Mouse (Mus musculus) CH12.LX (cell line): ENCODE measurements around the gene Ccl5. TPM values are rescaled to one million over a fixed set of nuclear protein-coding genes. Genes with fewer than 3 reads are reported as not detected.
A peak's percentile ranks its signal among the peaks of the same experiment; 100 is the strongest.

ENCODE experiments used
- DNase-seq: peaks from one replicate; pipeline ENCODE4 v3.0.0-alpha.2; 2013; ENCODE audit errors: extremely low read depth
- H3K27ac ChIP-seq: 2 replicates; pipeline ENCODE4 v1.5.1; 2012; ENCODE audit warnings: low read depth, mild to moderate bottlenecking, control low read depth, moderate library complexity; ENCODE audit not compliant: insufficient read depth
- H3K27me3 ChIP-seq: replicated peaks from 2 replicates; pipeline ENCODE3; 2012; ENCODE audit warnings: inconsistent platforms
- H3K36me3 ChIP-seq, 2 experiments: replicated peaks in 1 of 2; 2 replicates each; pipeline versions ENCODE3 to v1.6.1; 2012; ENCODE audit warnings: inconsistent platforms in 1 of 2, low read length in 1 of 2, mild to moderate bottlenecking in 1 of 2, mixed read lengths in 1 of 2, moderate library complexity in 1 of 2; ENCODE audit not compliant: control insufficient read depth in 1 of 2, insufficient read depth in 1 of 2
- H3K4me1 ChIP-seq, 2 experiments: 2 replicates each; pipeline ENCODE4 v1.6.1; 2012; ENCODE audit warnings: inconsistent platforms in 1 of 2, moderate library complexity in 1 of 2; ENCODE audit not compliant: insufficient read depth in 2 of 2, control insufficient read depth in 1 of 2
- H3K4me2 ChIP-seq: 2 replicates; pipeline ENCODE4 v1.6.1; 2012; ENCODE audit warnings: low read depth, mild to moderate bottlenecking, control low read depth; ENCODE audit not compliant: poor library complexity, insufficient read depth, severe bottlenecking
- H3K4me3 ChIP-seq, 3 experiments: fragments of 150-350 bp in 1 of 3; sonication (generic) in 1 of 3; replicated peaks in 1 of 3; 2 replicates each; pipeline versions ENCODE3 to v1.5.1; 2011 to 2012; ENCODE audit warnings: low read depth in 2 of 3, low read length in 2 of 3, mild to moderate bottlenecking in 2 of 3, moderate library complexity in 2 of 3, control low read depth in 1 of 3, improper control_type of control experiment in 1 of 3, inconsistent platforms in 1 of 3, mixed read lengths in 1 of 3; ENCODE audit not compliant: poor library complexity in 1 of 3
- H3K79me2 ChIP-seq: replicated peaks from 2 replicates; pipeline ENCODE4 v1.6.1; 2012; ENCODE audit warnings: mild to moderate bottlenecking, moderate library complexity; ENCODE audit not compliant: control insufficient read depth, poor library complexity, insufficient read depth, severe bottlenecking; ENCODE audit errors: extremely low read depth
- H3K9ac ChIP-seq: 2 replicates; pipeline ENCODE4 v1.6.1; 2012; ENCODE audit warnings: low read depth, mild to moderate bottlenecking, control low read depth, moderate library complexity; ENCODE audit not compliant: insufficient read depth
- H3K9me3 ChIP-seq: replicated peaks from 2 replicates; pipeline ENCODE3; 2012; ENCODE audit warnings: low read length, inconsistent platforms, mixed read lengths
- BHLHE40 ChIP-seq: IDR thresholded peaks from 2 replicates; pipeline ENCODE4 v1.6.1; 2011; ENCODE audit warnings: mild to moderate bottlenecking, low read depth, low read length, improper control_type of control experiment
- CHD1 ChIP-seq: IDR thresholded peaks from 2 replicates; pipeline ENCODE4 v1.6.1; 2012; ENCODE audit warnings: low read depth, low read length, improper control_type of control experiment, inconsistent platforms
- E2F4 ChIP-seq: IDR thresholded peaks from 2 replicates; pipeline ENCODE4 v1.6.1; 2011; ENCODE audit warnings: low read depth, low read length, improper control_type of control experiment; ENCODE audit not compliant: insufficient replicate concordance
- ELF1 ChIP-seq: IDR thresholded peaks from 2 replicates; pipeline ENCODE4 v1.6.1; 2014; ENCODE audit warnings: low read depth, mild to moderate bottlenecking, inconsistent platforms, low read length, improper control_type of control experiment
- EP300 ChIP-seq: IDR thresholded peaks from 2 replicates; pipeline ENCODE4 v1.6.1; 2011; ENCODE audit warnings: low read length, improper control_type of control experiment
- ETS1 ChIP-seq: conservative IDR thresholded peaks from 2 replicates; pipeline ENCODE4 v1.6.1; 2012; ENCODE audit warnings: low read depth, mild to moderate bottlenecking, inconsistent platforms, low read length, improper control_type of control experiment, moderate library complexity
- GABPA ChIP-seq: IDR thresholded peaks from 2 replicates; pipeline ENCODE4 v1.6.1; 2012; ENCODE audit warnings: low read depth, low read length, improper control_type of control experiment, inconsistent platforms; ENCODE audit not compliant: insufficient replicate concordance
- IRF4 ChIP-seq: IDR thresholded peaks from 2 replicates; pipeline ENCODE4 v1.6.1; 2014; ENCODE audit warnings: low read depth, mild to moderate bottlenecking, inconsistent platforms, low read length, improper control_type of control experiment
- JUN ChIP-seq: IDR thresholded peaks from 2 replicates; pipeline ENCODE4 v1.6.1; 2011; ENCODE audit warnings: low read depth, mild to moderate bottlenecking, low read length, improper control_type of control experiment, moderate library complexity; ENCODE audit not compliant: insufficient read depth
- MAX ChIP-seq: IDR thresholded peaks from 2 replicates; pipeline ENCODE4 v1.6.1; 2011; ENCODE audit warnings: low read length, improper control_type of control experiment
- MAZ ChIP-seq: IDR thresholded peaks from 2 replicates; pipeline ENCODE4 v1.6.1; 2012; ENCODE audit warnings: low read depth, mild to moderate bottlenecking, inconsistent platforms, low read length, improper control_type of control experiment, moderate library complexity
- MEF2A ChIP-seq: IDR thresholded peaks from 2 replicates; pipeline ENCODE4 v1.6.1; 2014; ENCODE audit warnings: low read depth, mild to moderate bottlenecking, inconsistent platforms, low read length, improper control_type of control experiment, borderline replicate concordance
- MXI1 ChIP-seq: IDR thresholded peaks from 2 replicates; pipeline ENCODE4 v1.6.1; 2011; ENCODE audit warnings: mild to moderate bottlenecking, low read depth, low read length, improper control_type of control experiment
- MYC ChIP-seq: IDR thresholded peaks from 2 replicates; pipeline ENCODE4 v1.6.1; 2011; ENCODE audit warnings: low read depth, mild to moderate bottlenecking, improper control_type of control experiment, low read length
- NELFE ChIP-seq: IDR thresholded peaks from 2 replicates; pipeline ENCODE4 v1.6.1; 2011; ENCODE audit warnings: low read depth, low read length, improper control_type of control experiment
- PAX5 ChIP-seq: IDR thresholded peaks from 2 replicates; pipeline ENCODE4 v1.6.1; 2012; ENCODE audit warnings: low read length, inconsistent platforms, mixed read lengths
- POLR2AphosphoS2 ChIP-seq: IDR thresholded peaks from 2 replicates; pipeline ENCODE4 v1.6.1; 2011; ENCODE audit warnings: low read depth, low read length, improper control_type of control experiment
- RCOR1 ChIP-seq: conservative IDR thresholded peaks from 2 replicates; pipeline ENCODE4 v1.6.1; 2012; ENCODE audit warnings: low read depth, mild to moderate bottlenecking, inconsistent platforms, low read length, improper control_type of control experiment
- SIN3A ChIP-seq: IDR thresholded peaks from 2 replicates; pipeline ENCODE4 v1.6.1; 2012; ENCODE audit warnings: low read length, improper control_type of control experiment, inconsistent platforms
- SMC3 ChIP-seq: IDR thresholded peaks from 2 replicates; pipeline ENCODE4 v1.6.1; 2011; ENCODE audit warnings: low read depth, low read length, improper control_type of control experiment
- TCF12 ChIP-seq: IDR thresholded peaks from 2 replicates; pipeline ENCODE4 v1.6.1; 2014; ENCODE audit warnings: low read depth, mild to moderate bottlenecking, inconsistent platforms, low read length, improper control_type of control experiment
- UBTF ChIP-seq: IDR thresholded peaks from 2 replicates; pipeline ENCODE4 v1.6.1; 2012; ENCODE audit warnings: low read depth, mild to moderate bottlenecking, inconsistent platforms, low read length, improper control_type of control experiment, moderate library complexity
- USF1 ChIP-seq: IDR thresholded peaks from 2 replicates; pipeline ENCODE4 v1.6.1; 2014; ENCODE audit warnings: low read depth, mild to moderate bottlenecking, inconsistent platforms, low read length, improper control_type of control experiment
- USF2 ChIP-seq: conservative IDR thresholded peaks from 2 replicates; pipeline ENCODE4 v1.6.1; 2011; ENCODE audit warnings: low read depth, low read length, improper control_type of control experiment
- ZC3H11A ChIP-seq: IDR thresholded peaks from 2 replicates; pipeline ENCODE4 v1.6.1; 2012; ENCODE audit warnings: low read depth, mild to moderate bottlenecking, inconsistent platforms, low read length, improper control_type of control experiment
- ZKSCAN1 ChIP-seq: IDR thresholded peaks from 2 replicates; pipeline ENCODE4 v1.6.1; 2012; ENCODE audit warnings: low read depth, inconsistent platforms, low read length, improper control_type of control experiment, borderline replicate concordance
- ZMIZ1 ChIP-seq: IDR thresholded peaks from 2 replicates; pipeline ENCODE4 v1.6.1; 2012; ENCODE audit warnings: low read depth, mild to moderate bottlenecking, inconsistent platforms, low read length, improper control_type of control experiment
- ZNF384 ChIP-seq: IDR thresholded peaks from 2 replicates; pipeline ENCODE4 v1.6.1; 2012; ENCODE audit warnings: low read depth, low read length, improper control_type of control experiment, inconsistent platforms
- dilution Hi-C: fragments of 300-500 bp; cut with MboI; formaldehyde crosslinking; loops from 2 replicates; pipeline ENCODE4 v1.14.3; 2020; ENCODE audit warnings: low sequenced_read_pairs; ENCODE audit not compliant: extremely low pct_unique_long_range_greater_than_20kb, extremely low pct_ligation_motif_present
- in situ Hi-C: fragments of 300-500 bp; cut with MboI; formaldehyde crosslinking; loops from 3 replicates; pipeline ENCODE4 v1.14.3; 2019; ENCODE audit warnings: low sequenced_read_pairs, low pct_ligation_motif_present, low pct_unique_long_range_greater_than_20kb, mixed read lengths
- polyA plus RNA-seq: library from polyadenylated mRNA; unstranded; fragments of >175 nt; gene quantifications from 2 replicates; pipeline ENCODE4 v1.2.1, GENCODE M21; 2012; ENCODE audit warnings: low read depth; ENCODE audit not compliant: insufficient read length
- total RNA-seq, 2 experiments: library from RNA; depleted of rRNA; stranded (reverse); fragments of 300-350 nt in 1 of 2; fragments of >200 nt in 1 of 2; gene quantifications; 2 replicates each; pipeline ENCODE4 v1.2.3; 2012 to 2014

Gene Ccl5
- total and polyA plus RNA-seq, 3 experiments = 0.60 to 1.3 (median 0.68) TPM

DNA sequence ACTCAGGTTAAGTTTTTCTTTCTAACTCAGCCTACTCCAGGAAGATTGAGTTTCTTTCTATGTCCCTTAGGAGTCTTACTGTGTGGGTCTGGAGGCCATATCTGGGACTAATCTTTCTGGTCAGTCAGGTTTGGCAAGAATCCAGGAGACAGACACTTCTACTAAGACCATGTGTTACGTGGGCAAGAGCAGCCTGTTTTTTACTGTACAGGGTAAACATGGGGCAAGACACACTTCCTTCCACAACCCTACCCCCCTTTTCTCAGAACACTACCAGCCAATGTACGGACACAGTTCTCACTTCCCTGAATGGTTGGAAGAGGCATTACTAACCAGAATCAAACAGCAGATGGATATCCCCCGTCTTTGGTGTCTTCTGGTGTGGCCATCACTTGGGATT, 13.9 kb upstream of the Ccl5 start:
- in situ Hi-C loops (no loop called here), dilution Hi-C loops (no loop called here)
- H3K9me3 ChIP-seq = peaks cover 6% of the 10 kb centered on the region
- H3K79me2 ChIP-seq = no peaks in the 10 kb centered on the region
- no peak for DNase-seq
- H3K27ac ChIP-seq = no peak overlapping the region
- H3K9ac ChIP-seq = no peak overlapping the region
- H3K36me3 ChIP-seq = peaks cover 0 to 8% of the 10 kb centered on the region in 2 experiments
- peaks cover 12 to 40% of the 10 kb centered on the region in 2 experiments for H3K4me1 ChIP-seq
- no peak overlapping the region for H3K4me3 ChIP-seq
- TF ChIP-seq USF2 (no peak), MXI1 (no peak), E2F4 (no peak), POLR2AphosphoS2 (no peak), MYC (0 out of 2 replicates have a peak, but pooled peaks have one; percentile 51), SIN3A (no peak), ZKSCAN1 (no peak), ELF1 (no peak), SMC3 (no peak), MAZ (no peak), MAX (no peak), PAX5 (no peak), ZNF384 (0 out of 2 replicates have a peak, but pooled peaks have one; percentile 0), UBTF (no peak), GABPA (no peak), ETS1 (no peak), TCF12 (no peak), JUN (no peak), NELFE (no peak), MEF2A (no peak), ZMIZ1 (no peak), RCOR1 (no peak), ZC3H11A (no peak), IRF4 (peak; percentile 60), EP300 (no peak), USF1 (no peak), BHLHE40 (0 out of 2 replicates have a peak, but pooled peaks have one; percentile 6), CHD1 (no peak)
- peak overlapping the region; percentile 2; the same call in 1 of the 2 replicates for H3K4me2 ChIP-seq
- H3K27me3 ChIP-seq = no peaks in the 10 kb centered on the region
